Mouse (Mus musculus): Measurements from ENCODE around the gene Srrm4. TPM values are rescaled to one million over a fixed set of nuclear protein-coding genes. Genes with fewer than 3 reads are reported as not detected.
"Not testable (repeated sequence)": the region's sequence is repeated elsewhere in the genome, so short reads cannot be mapped to it uniquely, and the experiment has no call there.

Gene Srrm4
- polyA plus RNA-seq, 1 experiment = not detected

DNA sequence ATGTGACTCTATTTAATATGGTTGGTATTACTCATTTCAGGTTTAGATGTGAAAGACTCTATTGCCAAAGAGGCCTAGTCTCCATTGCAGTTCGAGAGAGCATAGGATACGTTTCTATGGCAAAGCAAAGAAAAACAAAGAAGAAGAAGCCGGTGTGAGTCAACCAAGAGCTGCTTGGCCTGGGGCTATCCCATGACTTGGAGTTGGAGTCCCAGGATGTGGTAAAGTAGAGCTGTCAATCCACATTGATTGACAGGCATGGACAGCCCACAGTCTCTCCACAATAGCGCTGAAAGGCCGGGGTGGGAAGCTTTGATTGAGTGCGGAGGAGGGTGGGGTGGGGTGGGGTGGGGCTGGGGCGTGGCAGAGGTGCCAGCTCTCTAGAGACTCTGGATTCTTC, 158.7 kb downstream of the Srrm4 start:
- H3K4me3 ChIP-seq (ENCODE audit: insufficient read depth, low read depth, low read length) = no peak overlapping the region
- 70% methylated on average over 7 of the region's 7 CpGs for WGBS
- no peak overlapping the region for H3K27ac ChIP-seq (ENCODE audit: insufficient read depth, low read depth, low read length)
- TF ChIP-seq POLR2A (IDR thresholded peaks at IDR 0.05; ENCODE audit: insufficient read depth, low read depth, low read length) (no peak), CTCF (IDR thresholded peaks at IDR 0.05; ENCODE audit: insufficient read depth, low read depth, low read length) (no peak)
- H3K4me1 ChIP-seq (ENCODE audit: control insufficient read depth, insufficient read depth, low read length) = peaks cover 9% of the 10 kb centered on the region

DNA sequence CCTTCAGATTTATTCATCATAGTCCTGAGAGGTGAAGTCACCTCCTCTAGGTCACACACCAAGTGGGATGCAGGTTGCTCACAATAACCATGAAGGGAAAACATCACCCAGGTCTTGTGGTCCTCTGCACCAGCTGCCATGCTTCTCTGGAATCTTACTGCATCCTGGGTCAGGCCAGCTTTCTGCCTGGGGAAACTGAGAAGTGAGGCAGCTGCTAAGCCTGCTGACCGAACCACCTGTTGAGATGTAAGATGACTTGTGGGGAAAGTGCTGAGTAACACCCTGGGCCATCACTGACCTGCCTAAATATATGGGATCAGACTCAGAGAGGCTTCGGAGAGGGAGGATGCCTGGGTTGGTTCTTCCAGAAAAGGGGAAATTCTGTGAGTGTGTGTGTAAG, 164.9 kb downstream of the Srrm4 start:
- Histone ChIP-seq H3K4me3 (ENCODE audit: insufficient read depth, low read depth, low read length) (no peak overlapping the region), H3K4me1 (ENCODE audit: control insufficient read depth, insufficient read depth, low read length) (peaks cover 17% of the 10 kb centered on the region), H3K27ac (ENCODE audit: insufficient read depth, low read depth, low read length) (no peak overlapping the region)
- no peak for TF ChIP-seq POLR2A (IDR thresholded peaks at IDR 0.05; ENCODE audit: insufficient read depth, low read depth, low read length)
- no peak for TF ChIP-seq CTCF (IDR thresholded peaks at IDR 0.05; ENCODE audit: insufficient read depth, low read depth, low read length)
- 93% methylated on average over 2 of the region's 2 CpGs for WGBS

DNA sequence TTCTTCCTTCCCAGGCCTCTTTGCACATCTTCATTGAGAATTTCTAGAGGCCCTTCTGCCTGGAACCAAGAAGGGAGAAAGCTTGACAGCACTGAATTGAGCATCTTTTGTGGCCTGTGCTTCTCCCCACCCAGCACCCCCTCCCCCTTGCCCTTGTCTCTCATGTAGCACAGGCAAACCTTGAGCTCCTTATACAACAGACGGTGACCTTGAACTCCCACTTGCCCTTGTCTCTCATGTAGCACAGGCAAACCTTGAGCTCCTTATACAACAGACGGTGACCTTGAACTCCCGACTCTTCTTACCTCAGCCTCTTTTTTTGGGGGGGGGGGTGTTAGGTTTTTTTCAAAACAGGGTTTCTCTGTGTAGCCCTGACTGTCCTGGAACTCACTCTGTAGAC, 165.9 kb downstream of the Srrm4 start:
- H3K27ac ChIP-seq (ENCODE audit: insufficient read depth, low read depth, low read length); H3K4me3 ChIP-seq (ENCODE audit: insufficient read depth, low read depth, low read length): not testable (repeated sequence)
- peaks cover 21% of the 10 kb centered on the region for H3K4me1 ChIP-seq (ENCODE audit: control insufficient read depth, insufficient read depth, low read length)
- 97% methylated on average over 3 of the region's 3 CpGs for WGBS

DNA sequence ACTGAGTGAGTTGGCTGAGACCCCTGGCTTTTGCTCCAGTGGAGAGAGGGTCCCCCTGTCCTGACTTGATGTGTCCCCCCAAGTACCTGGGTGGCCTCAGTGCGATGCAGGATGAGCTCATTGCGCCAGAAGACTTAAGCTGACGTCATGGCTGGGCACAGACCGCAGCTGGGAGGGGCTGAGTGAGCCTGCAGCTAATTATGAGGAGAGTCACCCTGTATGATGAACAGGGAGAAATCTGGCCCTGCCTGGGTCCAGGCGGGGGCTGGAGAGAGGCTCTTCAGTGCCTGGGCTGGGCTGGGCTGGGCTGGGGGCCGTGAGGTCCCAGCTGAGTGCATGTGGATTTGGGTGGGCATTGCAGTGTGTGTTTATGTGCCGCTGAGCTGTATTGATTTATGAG, 166.3 kb downstream of the Srrm4 start:
- Histone ChIP-seq H3K4me1 (ENCODE audit: control insufficient read depth, insufficient read depth, low read length) (peaks cover 23% of the 10 kb centered on the region), H3K4me3 (ENCODE audit: insufficient read depth, low read depth, low read length) (no peak overlapping the region), H3K27ac (ENCODE audit: insufficient read depth, low read depth, low read length) (no peak overlapping the region)
- WGBS = 56% methylated on average over 7 of the region's 7 CpGs
- TF ChIP-seq CTCF (IDR thresholded peaks at IDR 0.05; ENCODE audit: insufficient read depth, low read depth, low read length) = no peak
- no peak for TF ChIP-seq POLR2A (IDR thresholded peaks at IDR 0.05; ENCODE audit: insufficient read depth, low read depth, low read length)

DNA sequence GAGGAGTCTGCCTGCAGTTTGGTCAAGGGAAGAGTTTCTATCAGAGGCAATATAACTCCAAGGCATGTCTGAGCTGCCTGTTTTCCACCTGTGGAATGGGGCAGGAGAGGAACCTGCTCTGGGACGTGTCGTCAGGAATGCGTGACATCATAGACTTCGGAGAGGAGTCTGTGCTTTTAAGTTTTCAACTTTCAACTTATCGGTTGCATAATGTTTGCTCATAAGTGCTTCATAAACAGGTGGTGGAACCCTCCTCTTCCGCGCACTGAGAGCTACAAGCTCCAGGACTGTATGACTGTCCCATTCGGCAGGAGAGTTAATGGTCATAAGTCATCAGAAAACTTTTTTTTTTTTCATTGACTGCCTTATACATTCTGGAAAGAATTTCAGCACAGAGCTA, 167.9 kb downstream of the Srrm4 start:
- TF ChIP-seq CTCF (IDR thresholded peaks at IDR 0.05; ENCODE audit: insufficient read depth, low read depth, low read length) (no peak), POLR2A (IDR thresholded peaks at IDR 0.05; ENCODE audit: insufficient read depth, low read depth, low read length) (no peak)
- H3K4me1 ChIP-seq (ENCODE audit: control insufficient read depth, insufficient read depth, low read length) = peaks cover 23% of the 10 kb centered on the region
- 95% methylated on average over 8 of the region's 8 CpGs for WGBS
- no peak overlapping the region for H3K27ac ChIP-seq (ENCODE audit: insufficient read depth, low read depth, low read length)
- H3K4me3 ChIP-seq (ENCODE audit: insufficient read depth, low read depth, low read length) = no peak overlapping the region

DNA sequence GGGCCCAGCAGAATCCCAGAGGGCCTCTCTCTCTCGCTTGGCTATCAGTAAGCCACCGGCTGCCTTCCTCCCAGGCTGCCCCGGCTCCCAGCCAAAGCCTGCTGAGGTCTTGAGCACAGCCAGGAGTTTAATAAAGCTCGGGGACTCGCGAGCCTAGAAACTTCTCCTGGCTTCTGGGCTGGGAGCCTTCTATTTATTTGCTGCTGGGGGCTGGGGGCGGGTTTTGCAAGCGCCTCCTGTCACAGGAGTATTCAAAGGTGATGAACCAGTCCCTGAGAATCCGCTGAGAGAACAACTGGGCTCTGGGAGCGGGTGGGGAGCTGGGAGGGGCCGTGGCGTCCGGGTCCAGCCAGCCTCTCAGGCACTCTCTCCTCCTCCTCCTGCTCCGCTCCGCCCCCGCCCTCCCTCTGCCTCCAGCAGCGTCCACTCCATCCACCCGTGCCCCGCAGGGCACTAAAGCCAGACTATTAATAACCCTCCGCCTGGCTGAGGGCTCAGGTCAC, 168.9 kb downstream of the Srrm4 start, which contains the start of gene Hspb8:
Gene Hspb8 (minus strand): TSS at position 166 of the 503 bp plus-strand sequence.
- 3% methylated on average over 17 of the region's 20 CpGs for WGBS
- H3K27ac ChIP-seq (ENCODE audit: insufficient read depth, low read depth, low read length) = no peak within 1 kb of the TSS
- TF ChIP-seq POLR2A (IDR thresholded peaks at IDR 0.05; ENCODE audit: insufficient read depth, low read depth, low read length) (no peak), CTCF (IDR thresholded peaks at IDR 0.05; ENCODE audit: insufficient read depth, low read depth, low read length) (no peak)
- H3K4me3 ChIP-seq (ENCODE audit: insufficient read depth, low read depth, low read length) = peak within 1 kb of the TSS; percentile 20
- H3K4me1 ChIP-seq (ENCODE audit: control insufficient read depth, insufficient read depth, low read length) = peaks cover 23% of the 10 kb centered on the region

DNA sequence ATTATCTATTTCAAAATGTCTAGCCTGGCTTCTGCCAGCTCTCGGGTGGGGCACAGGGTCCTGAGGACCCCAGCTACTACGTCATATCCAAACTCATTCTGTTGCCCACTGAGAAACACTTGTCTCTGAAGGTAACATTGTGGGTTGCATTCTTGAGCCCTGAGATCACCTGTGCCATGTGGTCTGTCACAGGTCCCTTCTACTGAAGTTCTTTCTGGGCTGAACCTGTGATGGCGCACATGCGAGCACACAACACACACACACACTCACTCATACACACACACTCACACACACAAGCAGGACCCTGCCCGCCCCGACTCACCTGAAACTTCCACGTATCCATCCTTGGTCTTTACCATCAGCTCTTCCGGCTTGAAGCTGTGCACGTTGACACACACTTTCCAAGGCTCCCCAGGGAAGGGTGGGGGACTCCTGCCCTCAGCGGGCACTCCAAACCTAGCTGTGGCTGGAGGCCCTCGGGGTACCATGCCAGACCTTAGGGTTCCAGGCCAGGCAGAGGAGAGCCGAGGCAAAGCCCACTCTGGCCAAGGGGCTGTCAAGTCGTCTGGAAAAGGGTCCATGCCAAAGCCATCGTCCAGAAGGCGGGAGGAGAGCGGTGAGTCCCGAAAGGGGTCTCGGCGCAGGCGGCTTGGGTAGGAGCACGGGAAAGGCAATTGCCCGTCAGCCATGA, 169.7 kb downstream of the Srrm4 start:
- peak overlapping the region; percentile 20 for H3K4me3 ChIP-seq (ENCODE audit: insufficient read depth, low read depth, low read length)
- H3K27ac ChIP-seq (ENCODE audit: insufficient read depth, low read depth, low read length) = no peak overlapping the region
- TF ChIP-seq POLR2A (IDR thresholded peaks at IDR 0.05; ENCODE audit: insufficient read depth, low read depth, low read length) (no peak), CTCF (IDR thresholded peaks at IDR 0.05; ENCODE audit: insufficient read depth, low read depth, low read length) (no peak)
- peaks cover 23% of the 10 kb centered on the region for H3K4me1 ChIP-seq (ENCODE audit: control insufficient read depth, insufficient read depth, low read length)
- WGBS = 62% methylated on average over 22 of the region's 22 CpGs

DNA sequence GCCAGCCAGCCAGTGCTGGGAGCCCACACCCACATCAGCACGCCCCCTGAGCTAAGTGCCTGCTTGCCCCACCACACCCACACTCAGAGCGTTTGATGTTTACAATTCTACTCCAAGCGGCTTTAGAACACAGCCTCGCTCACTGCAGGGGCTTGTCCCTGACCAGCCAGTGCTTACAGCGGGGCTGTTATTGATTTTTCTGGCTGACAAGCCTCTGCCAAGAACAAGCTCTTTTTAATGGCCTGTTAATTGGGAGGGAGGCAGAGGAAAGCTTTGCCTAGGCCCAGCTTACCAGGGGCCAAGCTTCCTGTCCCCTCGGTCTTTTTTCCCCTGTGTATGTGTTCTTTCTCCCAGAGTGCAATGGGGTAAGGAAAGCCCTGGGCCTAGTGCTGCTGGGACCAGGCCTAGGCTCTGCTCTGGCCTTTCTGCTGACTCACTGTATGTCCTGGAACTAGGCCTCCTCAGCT, 170.8 kb downstream of the Srrm4 start:
- H3K4me1 ChIP-seq (ENCODE audit: control insufficient read depth, insufficient read depth, low read length) = peaks cover 23% of the 10 kb centered on the region
- TF ChIP-seq POLR2A (IDR thresholded peaks at IDR 0.05; ENCODE audit: insufficient read depth, low read depth, low read length) = no peak
- TF ChIP-seq CTCF (IDR thresholded peaks at IDR 0.05; ENCODE audit: insufficient read depth, low read depth, low read length) = no peak
- no peak overlapping the region for H3K4me3 ChIP-seq (ENCODE audit: insufficient read depth, low read depth, low read length)
- H3K27ac ChIP-seq (ENCODE audit: insufficient read depth, low read depth, low read length) = no peak overlapping the region; the same call in 1 of the 2 replicates
- 29% methylated on average over 6 of the region's 6 CpGs for whole genome bisulfite sequencing

DNA sequence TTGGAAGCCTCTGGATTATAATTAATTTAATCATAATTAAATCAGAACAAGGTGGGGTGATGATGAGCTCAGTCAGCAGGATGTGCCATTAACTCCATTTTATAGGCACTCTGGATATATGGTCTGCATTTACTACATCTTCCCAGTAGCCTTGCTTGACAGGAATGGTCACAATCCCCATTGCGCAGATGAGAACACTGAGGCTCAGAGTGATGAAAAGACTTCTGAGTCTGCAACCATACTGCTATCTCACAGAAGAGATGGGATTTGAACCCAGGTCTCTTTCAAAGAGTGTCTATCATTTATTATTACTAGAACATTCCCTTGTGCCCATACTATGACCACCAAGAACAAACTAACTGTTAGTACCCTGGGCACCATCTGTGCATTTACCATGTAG, 171.4 kb downstream of the Srrm4 start:
- WGBS = 100% methylated on average over 1 of the region's 1 CpGs
- Histone ChIP-seq H3K4me1 (ENCODE audit: control insufficient read depth, insufficient read depth, low read length) (peaks cover 21% of the 10 kb centered on the region), H3K27ac (ENCODE audit: insufficient read depth, low read depth, low read length) (no peak overlapping the region), H3K4me3 (ENCODE audit: insufficient read depth, low read depth, low read length) (no peak overlapping the region)
- TF ChIP-seq CTCF (IDR thresholded peaks at IDR 0.05; ENCODE audit: insufficient read depth, low read depth, low read length) = no peak
- TF ChIP-seq POLR2A (IDR thresholded peaks at IDR 0.05; ENCODE audit: insufficient read depth, low read depth, low read length) = no peak
